Mouse (Mus musculus) E14TG2a.4 (cell line): ENCODE results near the gene B3galt5.

Source experiments
- H3K27me3 ChIP-seq: 2 replicates; pipeline ENCODE4 v1.6.1; 2014; ENCODE audit warnings: low read length, control low read depth; ENCODE audit not compliant: insufficient read depth
- H3K36me3 ChIP-seq: 2 replicates; pipeline ENCODE4 v1.6.1; 2014; ENCODE audit warnings: low read length, control low read depth; ENCODE audit not compliant: insufficient read depth
- H3K4me1 ChIP-seq: replicated peaks from 2 replicates; pipeline ENCODE4 v1.6.1; 2014; ENCODE audit warnings: low read depth, low read length, control low read depth
- H3K4me3 ChIP-seq: replicated peaks from 2 replicates; pipeline ENCODE4 v1.5.1; 2014; ENCODE audit warnings: mild to moderate bottlenecking, low read length
- H3K9me3 ChIP-seq: 2 replicates; pipeline ENCODE4 v1.6.1; 2014; ENCODE audit warnings: low read length, control low read depth
- CTCF ChIP-seq: conservative IDR thresholded peaks from 2 replicates; pipeline ENCODE4 v1.5.1; 2014; ENCODE audit warnings: low read length
- NANOG ChIP-seq: IDR thresholded peaks from 2 replicates; pipeline ENCODE4 v1.6.1; 2014; ENCODE audit warnings: borderline replicate concordance, low read length, mixed read lengths
- POU5F1 ChIP-seq: IDR thresholded peaks from 2 replicates; pipeline ENCODE4 v1.6.1; 2014; ENCODE audit warnings: low read length, borderline replicate concordance

B3galt5 gene

DNA sequence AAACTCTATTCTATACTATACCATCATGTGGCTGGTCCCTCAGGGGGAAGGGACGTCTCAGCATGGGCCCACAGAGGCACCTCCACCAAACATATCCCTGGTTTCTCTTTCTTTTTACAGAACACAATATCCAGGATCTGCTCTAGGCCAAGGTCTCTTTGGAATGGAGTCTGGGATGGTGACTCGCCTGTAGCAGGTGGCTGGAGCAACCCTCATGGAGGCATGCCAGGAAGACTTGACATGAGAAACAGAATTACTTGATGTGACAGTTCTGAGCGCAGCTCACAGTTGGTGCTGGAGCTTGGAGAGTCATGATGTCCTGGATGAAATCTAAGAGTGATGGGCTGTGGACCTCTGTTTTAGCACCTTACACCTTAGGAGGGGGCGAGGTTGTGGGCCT, 104.0 kb downstream of the B3galt5 start:
- Histone ChIP-seq H3K4me3 (no peak overlapping the region), H3K9me3 (peaks cover 5% of the 10 kb centered on the region), H3K27me3 (no peaks in the 10 kb centered on the region; the same call in 1 of the 2 replicates), H3K36me3 (no peaks in the 10 kb centered on the region), H3K4me1 (peaks cover under 1% of the 10 kb centered on the region; the same call in 1 of the 2 replicates)
- no peak for TF ChIP-seq CTCF
- no peak for TF ChIP-seq NANOG
- no peak for TF ChIP-seq POU5F1

DNA sequence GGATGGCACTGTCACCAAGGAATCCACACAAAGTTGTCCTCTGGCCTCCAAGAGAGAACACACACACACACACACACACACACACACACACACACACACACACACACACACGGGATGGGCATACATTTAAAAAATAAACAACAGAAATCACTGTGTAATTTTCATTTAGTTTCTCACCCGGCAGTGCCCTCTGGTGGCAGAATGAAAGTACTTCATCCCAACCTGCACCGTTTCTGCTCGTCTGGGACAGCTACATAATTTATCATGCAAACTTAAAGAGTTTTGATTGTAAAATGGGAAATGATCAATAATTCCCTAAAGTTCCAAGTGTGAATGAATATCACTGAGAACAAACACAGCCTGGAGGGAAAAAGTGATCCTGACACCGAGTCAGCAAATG, 105.7 kb downstream of the B3galt5 start:
- H3K4me1 ChIP-seq = peaks cover 6% of the 10 kb centered on the region; the same call in 1 of the 2 replicates
- TF ChIP-seq CTCF (peak; percentile 81), NANOG (no peak)
- no peak overlapping the region for H3K4me3 ChIP-seq
- no peaks in the 10 kb centered on the region for H3K36me3 ChIP-seq
- peaks cover 5% of the 10 kb centered on the region for H3K9me3 ChIP-seq
- no peaks in the 10 kb centered on the region; the same call in 1 of the 2 replicates for H3K27me3 ChIP-seq

DNA sequence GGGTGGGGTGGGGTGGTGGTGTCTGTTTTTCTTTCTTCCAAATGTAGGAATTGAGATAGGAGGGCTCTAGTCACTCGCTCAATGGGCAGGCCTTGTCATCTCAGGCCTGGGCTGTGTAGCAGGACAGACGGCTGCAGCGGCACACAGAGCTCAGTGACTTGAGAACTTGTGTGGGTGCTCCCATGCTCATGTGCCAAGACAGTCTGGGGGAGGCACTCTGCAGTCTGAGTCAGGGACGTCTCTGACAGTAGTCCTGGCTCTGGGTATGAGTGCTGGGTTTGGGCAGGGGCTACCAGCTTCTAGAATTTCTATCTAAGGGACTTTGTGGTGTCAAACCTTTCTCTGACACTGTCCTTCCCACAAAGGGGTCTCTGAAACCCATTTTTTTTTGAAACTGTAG, 106.3 kb downstream of the B3galt5 start:
- Histone ChIP-seq H3K4me1 (peaks cover 6% of the 10 kb centered on the region; the same call in 1 of the 2 replicates), H3K27me3 (no peaks in the 10 kb centered on the region; the same call in 1 of the 2 replicates), H3K4me3 (no peak overlapping the region), H3K36me3 (no peaks in the 10 kb centered on the region), H3K9me3 (peaks cover 5% of the 10 kb centered on the region)
- TF ChIP-seq NANOG = no peak
- TF ChIP-seq POU5F1 = no peak
- no peak for TF ChIP-seq CTCF

DNA sequence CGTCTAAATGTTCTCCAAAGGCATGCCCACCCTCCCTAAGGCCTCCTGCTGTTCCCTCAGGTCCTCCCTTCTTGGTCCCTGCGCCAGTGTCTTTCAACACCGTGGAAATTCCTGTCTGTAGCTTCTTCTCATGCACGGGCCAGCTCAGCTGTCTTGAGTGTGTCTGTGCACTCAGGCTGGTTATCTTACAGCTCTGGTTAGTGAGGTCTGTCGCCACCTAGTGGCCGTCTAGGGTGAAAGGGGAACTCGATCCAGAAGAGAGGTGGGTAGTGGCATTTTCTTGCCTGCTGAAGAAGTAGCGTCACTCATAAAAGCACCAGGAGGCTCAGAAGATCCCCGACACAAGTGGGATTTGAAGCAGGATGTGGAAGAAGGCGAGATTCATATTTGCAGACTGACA, 109.5 kb downstream of the B3galt5 start:
- TF ChIP-seq CTCF (peak; percentile 86), NANOG (no peak)
- H3K27me3 ChIP-seq = peaks cover 2% of the 10 kb centered on the region; the same call in 1 of the 2 replicates
- no peak overlapping the region for H3K4me3 ChIP-seq
- peaks cover 6% of the 10 kb centered on the region; the same call in 1 of the 2 replicates for H3K4me1 ChIP-seq
- H3K36me3 ChIP-seq = no peaks in the 10 kb centered on the region
- H3K9me3 ChIP-seq = peaks cover 12% of the 10 kb centered on the region

DNA sequence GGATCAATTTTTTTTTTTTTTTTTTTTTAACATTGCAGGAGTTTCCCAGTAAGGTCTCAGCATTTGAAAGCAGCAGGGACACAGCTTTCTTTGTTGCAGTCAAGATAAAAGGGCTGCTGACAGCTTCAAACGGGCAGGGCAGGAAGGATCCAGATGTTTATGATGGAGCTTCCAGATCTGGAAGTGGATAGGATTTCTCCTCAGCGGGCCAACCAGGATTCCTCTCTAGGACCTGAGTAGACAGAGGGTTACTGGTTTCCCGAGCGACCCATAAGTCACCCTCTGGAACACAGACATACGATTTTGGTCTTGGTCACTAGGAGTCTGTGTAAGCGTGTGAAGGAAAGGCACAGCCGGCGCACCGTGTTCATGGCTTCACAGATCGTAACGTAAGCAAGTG, 112.5 kb downstream of the B3galt5 start:
- H3K9me3 ChIP-seq = peaks cover 16% of the 10 kb centered on the region
- H3K4me1 ChIP-seq = peaks cover 6% of the 10 kb centered on the region; the same call in 1 of the 2 replicates
- H3K27me3 ChIP-seq = peaks cover 2% of the 10 kb centered on the region; the same call in 1 of the 2 replicates
- no peaks in the 10 kb centered on the region for H3K36me3 ChIP-seq
- no peak overlapping the region for H3K4me3 ChIP-seq
- TF ChIP-seq CTCF (no peak), POU5F1 (no peak), NANOG (no peak)

DNA sequence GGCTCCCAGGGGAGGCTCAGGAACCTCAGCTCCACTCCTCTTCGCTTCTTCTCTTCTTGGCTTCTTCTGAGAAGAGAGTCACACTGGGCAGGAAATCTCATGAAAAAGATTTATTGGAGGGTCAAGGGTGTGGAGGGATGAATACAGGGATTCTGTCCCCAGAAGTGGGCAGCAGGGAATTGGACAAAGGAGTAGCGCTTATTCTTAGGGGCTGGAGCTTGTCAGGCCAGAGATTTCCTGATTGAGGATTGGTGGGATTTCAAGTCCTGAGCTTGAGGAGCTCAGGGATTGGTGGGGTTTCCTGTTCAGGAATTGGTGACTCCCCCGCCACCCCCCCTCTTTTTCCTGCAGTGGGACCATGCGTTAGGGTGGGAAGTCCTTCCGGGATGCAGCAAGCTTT, 113.2 kb downstream of the B3galt5 start:
- H3K36me3 ChIP-seq = no peaks in the 10 kb centered on the region
- H3K4me3 ChIP-seq = no peak overlapping the region
- peaks cover 6% of the 10 kb centered on the region; the same call in 1 of the 2 replicates for H3K4me1 ChIP-seq
- TF ChIP-seq CTCF (no peak), NANOG (no peak), POU5F1 (no peak)
- H3K9me3 ChIP-seq = peaks cover 16% of the 10 kb centered on the region
- H3K27me3 ChIP-seq = peaks cover 2% of the 10 kb centered on the region; the same call in 1 of the 2 replicates

DNA sequence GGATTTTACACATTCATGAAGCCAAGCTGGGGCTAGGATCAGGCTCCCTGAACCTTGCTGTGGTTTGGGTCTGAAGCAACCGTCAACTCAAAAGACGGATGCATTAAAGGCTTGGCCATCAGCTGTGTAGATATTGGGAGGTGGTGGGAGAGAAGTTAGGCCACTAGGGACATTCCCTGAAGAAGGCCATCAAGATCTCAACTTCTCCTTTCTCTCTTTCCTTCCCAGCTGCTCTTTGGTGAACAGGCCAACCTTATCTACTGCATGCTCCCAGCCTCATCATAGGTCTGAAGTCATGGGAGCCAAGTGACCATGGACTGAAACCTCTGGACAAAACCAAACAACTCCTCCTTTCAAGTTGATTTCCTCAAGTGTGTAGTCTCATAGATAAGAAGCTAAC, 115.9 kb downstream of the B3galt5 start:
- H3K4me1 ChIP-seq = peaks cover 6% of the 10 kb centered on the region
- H3K9me3 ChIP-seq = peaks cover 16% of the 10 kb centered on the region
- no peaks in the 10 kb centered on the region for H3K36me3 ChIP-seq
- no peak overlapping the region for H3K4me3 ChIP-seq
- TF ChIP-seq CTCF = no peak
- TF ChIP-seq NANOG = no peak
- no peak for TF ChIP-seq POU5F1
- peaks cover 2% of the 10 kb centered on the region; the same call in 1 of the 2 replicates for H3K27me3 ChIP-seq

DNA sequence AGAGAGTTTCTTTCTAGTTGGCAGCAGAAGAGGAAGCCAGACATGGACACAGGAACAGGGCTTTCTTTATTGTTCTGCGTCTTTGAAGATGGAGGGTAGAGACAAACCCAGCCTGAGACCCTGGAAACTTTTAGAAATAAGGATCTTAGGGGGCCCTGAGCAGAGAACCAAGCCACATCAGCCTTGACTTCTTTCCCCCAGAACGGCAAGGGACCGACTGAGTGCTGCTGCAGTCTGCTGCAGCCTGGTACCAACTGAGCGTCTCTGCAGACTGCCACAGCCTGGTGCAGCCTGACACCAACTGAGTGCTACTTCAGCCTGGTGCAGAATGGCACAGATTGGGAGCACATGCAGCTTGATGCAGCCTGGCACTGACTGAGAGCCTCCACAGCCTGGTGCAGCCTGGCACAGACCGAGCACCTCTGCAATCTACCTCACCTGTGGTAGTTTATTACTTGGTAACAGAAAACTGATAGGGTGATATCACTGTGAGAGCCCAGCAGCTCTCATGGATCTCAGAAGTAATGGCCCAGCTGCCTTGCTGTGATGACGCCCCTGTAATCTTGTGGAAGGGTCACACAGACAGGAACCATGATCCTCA, 117.8 kb downstream of the B3galt5 start:
- Histone ChIP-seq H3K9me3 (peaks cover 16% of the 10 kb centered on the region), H3K27me3 (no peaks in the 10 kb centered on the region), H3K4me3 (no peak overlapping the region), H3K4me1 (peaks cover 6% of the 10 kb centered on the region), H3K36me3 (no peaks in the 10 kb centered on the region)
- TF ChIP-seq POU5F1 (no peak), NANOG (no peak), CTCF (no peak)

DNA sequence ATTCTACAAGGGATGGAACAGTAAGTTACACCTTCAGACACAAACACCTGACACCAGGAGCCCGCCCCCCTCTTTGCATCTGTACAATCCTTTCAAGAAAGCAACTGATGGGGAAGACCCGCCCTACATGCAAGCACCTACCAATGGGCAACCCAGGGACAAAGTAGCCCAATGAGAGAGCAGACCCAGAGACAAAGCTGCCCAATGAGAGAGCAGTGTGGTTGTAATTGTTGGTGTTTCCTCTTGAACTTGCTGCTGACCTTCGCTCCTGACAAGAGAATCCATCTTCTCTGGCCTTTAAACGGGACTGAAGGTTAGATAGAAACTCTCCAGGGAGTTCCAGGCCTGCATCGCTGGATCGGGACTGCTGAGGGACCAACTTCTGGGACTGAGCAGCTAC, 118.4 kb downstream of the B3galt5 start:
- no peaks in the 10 kb centered on the region for H3K27me3 ChIP-seq
- peak overlapping the region; percentile 62 for H3K4me3 ChIP-seq
- peaks cover 6% of the 10 kb centered on the region for H3K4me1 ChIP-seq
- no peaks in the 10 kb centered on the region for H3K36me3 ChIP-seq
- TF ChIP-seq NANOG (no peak), POU5F1 (no peak), CTCF (no peak)
- H3K9me3 ChIP-seq = peaks cover 16% of the 10 kb centered on the region
